In genomic region chr4:155397511-155398221, GRCm38 (mm10) we compare ENCODE assay signal across 8 mouse cellular contexts. TPM values are rescaled to one million over a fixed set of nuclear protein-coding genes. Genes with fewer than 3 reads are reported as not detected.
A peak's percentile ranks its signal among the peaks of the same experiment; 100 is the strongest.
DNase-seq lines count a peak whose midpoint lies in the region; ATAC-seq and TF ChIP-seq lines count a peak whose summit lies in the region.

TSS of gene Gabrd (minus strand) at chr4:155398112.

- no peak within 1 kb of the TSS for H3K4me3 ChIP-seq in G1E (ENCODE audit: low read depth, low read length)
- H3K4me3 ChIP-seq in forebrain, embryonic 14.5 days (ENCODE audit: low read depth, low read length) = peak within 1 kb of the TSS; percentile 36
- H3K4me3 ChIP-seq in hindbrain, embryonic 12.5 days = peak within 1 kb of the TSS; percentile 39

- intact Hi-C loops in left cerebral cortex, postnatal 10 days (cut with DNase I) = no loop called here

- no peaks in the 10 kb centered on the region for H3K36me3 ChIP-seq in G1E (replicated peaks)
- no peaks in the 10 kb centered on the region for H3K36me3 ChIP-seq in forebrain, embryonic 14.5 days (ENCODE audit: control insufficient read depth, insufficient read depth, low read length)
- H3K36me3 ChIP-seq in hindbrain, embryonic 12.5 days = no peaks in the 10 kb centered on the region

- peaks cover 2% of the 10 kb centered on the region; the same call in 1 of the 2 replicates for H3K4me1 ChIP-seq in G1E (ENCODE audit: insufficient read depth, low read depth, low read length)
- H3K4me1 ChIP-seq in forebrain, embryonic 14.5 days (ENCODE audit: control insufficient read depth, insufficient read depth, low read length) = no peaks in the 10 kb centered on the region; the same call in 1 of the 2 replicates
- H3K4me1 ChIP-seq in hindbrain, embryonic 12.5 days = peaks cover 9% of the 10 kb centered on the region

- H3K27me3 ChIP-seq in G1E (ENCODE audit: insufficient read depth, low read length) = peaks cover 10% of the 10 kb centered on the region; the same call in 1 of the 2 replicates
- H3K27me3 ChIP-seq in forebrain, embryonic 14.5 days (replicated peaks; ENCODE audit: control insufficient read depth, insufficient read depth, low read length) = peaks cover 41% of the 10 kb centered on the region
- peaks cover 60% of the 10 kb centered on the region for H3K27me3 ChIP-seq in hindbrain, embryonic 12.5 days

- no peak within 1 kb of the TSS for H3K27ac ChIP-seq in forebrain, embryonic 14.5 days (ENCODE audit: low read depth, low read length)
- H3K27ac ChIP-seq in hindbrain, embryonic 12.5 days = no peak within 1 kb of the TSS

- 2% methylated on average over 54 of the region's 57 CpGs for WGBS in forebrain, embryonic 14.5 days
- under 1% methylated on average over 37 of the region's 57 CpGs for WGBS in hindbrain, embryonic 12.5 days

- peak; percentile 18 for DNase-seq in G1E (ENCODE audit: low spot score)
- peak; percentile 30 for DNase-seq in c-Kit-positive CD71-negative TER-119-negative erythroid progenitor cells, embryonic 14.5 days (ENCODE audit: low read depth)
- peak; percentile 23 for DNase-seq in forebrain, embryonic 14.5 days (ENCODE audit: low spot score)
- peak in 1 of 2 experiments; percentile 63 for DNase-seq in left cerebral cortex, postnatal 10 days (ENCODE audit: extremely low spot score in 1 of 2, low spot score in 2 of 2)
- peak; percentile 38 for DNase-seq in right cerebral cortex, postnatal 4 days
- DNase-seq in spleen, postnatal 14 days (ENCODE audit: low spot score in 2 of 2) = no peak

- no peak for TF ChIP-seq CTCF in G1E (IDR thresholded peaks at IDR 0.05; ENCODE audit: low read depth, low read length)

- peak within 1 kb of the TSS; percentile 43 for H3K9ac ChIP-seq in forebrain, embryonic 14.5 days (ENCODE audit: low read length)
- peak within 1 kb of the TSS; percentile 51 for H3K9ac ChIP-seq in hindbrain, embryonic 12.5 days

- no peak for ATAC-seq in G1E (ENCODE audit: extremely low read depth, insufficient number of reproducible peaks, low FRiP score, poor library complexity, severe bottlenecking)
- ATAC-seq in forebrain, embryonic 14.5 days = 0 out of 2 replicates have a peak, but pooled peaks have one; percentile 34
- peak; percentile 19; the same call in 1 of the 2 replicates for ATAC-seq in hindbrain, embryonic 12.5 days (ENCODE audit: low FRiP score)
- peak; percentile 89 for ATAC-seq in megakaryocyte progenitor cell, adult 5-6 weeks (replicated peaks; ENCODE audit: poor library complexity)

- no peaks in the 10 kb centered on the region; the same call in 1 of the 2 replicates for H3K9me3 ChIP-seq in G1E (replicated peaks)
- no peaks in the 10 kb centered on the region for H3K9me3 ChIP-seq in forebrain, embryonic 14.5 days (replicated peaks; ENCODE audit: control insufficient read depth, low read length)
- H3K9me3 ChIP-seq in hindbrain, embryonic 12.5 days (replicated peaks) = no peaks in the 10 kb centered on the region

- H3K4me2 ChIP-seq in forebrain, embryonic 14.5 days (ENCODE audit: low read length) = peak within 1 kb of the TSS; percentile 65
- peak within 1 kb of the TSS; percentile 78 for H3K4me2 ChIP-seq in hindbrain, embryonic 12.5 days (replicated peaks)

RNA-seq across cellular contexts. Expression of gene Gabrd, which starts in this region (rescaled TPM):
- total RNA-seq in G1E (2014; fragmentation: Nextera tagmentation) (not detected in 2 replicates), G1E (2017) (not detected in 2 replicates)
- not detected in 2 replicates for polyA plus RNA-seq in G1E (2012)
- polyA plus RNA-seq in forebrain, embryonic 14.5 days (2014; fragmentation: Nextera tagmentation; extraction: Ambion mirVana) = 1.2 and 1.7 TPM in 2 replicates
- polyA plus RNA-seq in hindbrain, embryonic 12.5 days (2016; fragmentation: Nextera tagmentation; extraction: Ambion mirVana) = not detected in 2 replicates
- total RNA-seq in left cerebral cortex, postnatal 10 days (2021) = 10 to 100 TPM; 33.0 to 34.9 TPM
- total RNA-seq in megakaryocyte progenitor cell, adult 5-6 weeks (2015) = not detected in 2 replicates
- total RNA-seq in megakaryocyte progenitor cell, adult 5-6 weeks (2017) = 0.14 TPM in 1 of 2 replicates, not detected in the other

Comparison
In these comparisons a context has a peak if more than half of its experiments do, and no peak if none do; other contexts are left out.
1. RNA of gene Gabrd (total RNA-seq): 33.0 to 34.9 TPM in left cerebral cortex, postnatal 10 days; not detected in G1E and 0.14 TPM in megakaryocyte progenitor cell, adult 5-6 weeks; every median in the first group is over 10 times any median in the second.
2. Peak in DNase-seq in G1E; RNA of the gene not detected or under 1 TPM.
3. Peak in ATAC-seq, H3K4me3 ChIP-seq, H3K9ac ChIP-seq and H3K4me2 ChIP-seq in hindbrain, embryonic 12.5 days; RNA of the gene not detected or under 1 TPM.
4. Peak in ATAC-seq in megakaryocyte progenitor cell, adult 5-6 weeks; RNA of the gene not detected or under 1 TPM.
5. DNase-seq: peak in c-Kit-positive CD71-negative TER-119-negative erythroid progenitor cells, embryonic 14.5 days (single experiment), forebrain, embryonic 14.5 days (single experiment) and right cerebral cortex, postnatal 4 days (single experiment); none in spleen, postnatal 14 days (0 of 2).